Mouse (Mus musculus): ENCODE measurements around the gene Rnase12. TPM values are rescaled to one million over a fixed set of nuclear protein-coding genes. Genes with fewer than 3 reads are reported as not detected.

Rnase12 gene
- polyA plus RNA-seq, 1 experiment: not detected

DNA sequence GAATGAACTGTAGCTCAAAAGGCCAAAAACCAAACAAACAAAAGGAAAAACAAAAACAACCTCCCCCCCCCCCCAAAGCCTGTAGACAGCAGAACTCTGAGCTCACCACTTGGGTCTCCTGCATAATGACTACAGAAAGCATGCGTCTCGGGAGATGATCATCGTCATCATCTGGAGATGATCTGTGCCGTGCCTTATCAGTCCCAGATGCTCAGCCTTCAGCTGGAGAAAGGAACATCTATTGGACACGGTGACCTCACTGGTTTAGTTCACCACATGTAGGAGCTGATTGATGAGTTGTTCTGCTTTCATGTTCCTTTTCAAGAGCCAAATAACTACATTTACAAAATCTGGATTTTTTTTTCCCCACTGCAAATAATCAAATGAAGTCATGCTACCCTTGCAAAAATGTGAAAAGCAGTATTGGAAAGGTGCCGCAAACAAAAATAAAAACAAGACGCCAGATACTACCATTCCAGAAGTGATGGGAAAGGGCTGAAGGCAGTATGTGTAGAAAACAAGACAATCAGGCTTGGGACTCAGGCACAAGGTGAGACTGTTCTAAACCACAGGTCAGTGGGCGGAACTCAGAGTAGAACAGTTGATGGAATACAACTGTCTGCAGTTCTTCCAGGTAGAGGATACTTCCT, 50.2 kb downstream of the Rnase12 start, which contains the start of gene Rnase10:
Gene Rnase10, plus strand, starts transcription at position 600 of the 650 bp plus-strand sequence.
- WGBS: 89% methylated on average over 8 of the region's 8 CpGs
- no peaks in the 10 kb centered on the region for H3K4me1 ChIP-seq (ENCODE audit: control insufficient read depth, insufficient read depth, low read length)
- H3K27me3 ChIP-seq (ENCODE audit: control insufficient read depth, insufficient read depth, low read length): no peaks in the 10 kb centered on the region
- no peak for TF ChIP-seq CTCF (IDR thresholded peaks at IDR 0.05; ENCODE audit: borderline replicate concordance, insufficient read depth, low read depth, low read length)
- no peak for TF ChIP-seq POLR2A (IDR thresholded peaks at IDR 0.05; ENCODE audit: borderline replicate concordance, insufficient read depth, low read length)
- no peak for DNase-seq
- no peak within 1 kb of the TSS for H3K27ac ChIP-seq (ENCODE audit: insufficient read depth, low read length)
- no peak within 1 kb of the TSS for H3K4me3 ChIP-seq (replicated peaks; ENCODE audit: insufficient read depth, low read depth, low read length)

Other genes starting within 250 kb of the Rnase12 start
- gene Ccnb1ip1, start 249.9 kb downstream of the Rnase12 start, polyA plus RNA-seq (2012; rRNA removed): not detected in 2 replicates
- 61.2 and 62.2 TPM in 2 replicates for gene Parp2, start 249.8 kb downstream of the Rnase12 start, polyA plus RNA-seq (2012; rRNA removed)
- gene Tep1, start 187.1 kb downstream of the Rnase12 start, polyA plus RNA-seq (2012; rRNA removed): 6.4 and 8.4 TPM in 2 replicates
- 34.1 and 35.4 TPM in 2 replicates for gene Klhl33, start 160.2 kb downstream of the Rnase12 start, polyA plus RNA-seq (2012; rRNA removed)
- 65.1 and 70.3 TPM in 2 replicates for gene Osgep, start 132.8 kb downstream of the Rnase12 start, polyA plus RNA-seq (2012; rRNA removed)
- gene Apex1, start 132.7 kb downstream of the Rnase12 start, polyA plus RNA-seq (2012; rRNA removed): 48.5 and 49.7 TPM in 2 replicates
- 204 and 212 TPM in 2 replicates for gene Pip4p1, start 126.8 kb downstream of the Rnase12 start, polyA plus RNA-seq (2012; rRNA removed)
- 21.0 and 25.1 TPM in 2 replicates for gene Pnp, start 126.6 kb downstream of the Rnase12 start, polyA plus RNA-seq (2012; rRNA removed)
- gene Gm49342, start 113.1 kb downstream of the Rnase12 start, polyA plus RNA-seq (2012; rRNA removed): 22.2 and 23.9 TPM in 2 replicates
- gene Pnp2, start 101.7 kb downstream of the Rnase12 start, polyA plus RNA-seq (2012; rRNA removed): 0.98 and 1.0 TPM in 2 replicates
- gene Rnase10, start 49.9 kb downstream of the Rnase12 start, polyA plus RNA-seq (2012; rRNA removed): not detected in 2 replicates
- not detected in 2 replicates for gene Rnase9, start 15.8 kb downstream of the Rnase12 start, polyA plus RNA-seq (2012; rRNA removed)
- not detected in 2 replicates for gene Rnase11, start 7.5 kb downstream of the Rnase12 start, polyA plus RNA-seq (2012; rRNA removed)
- gene Olfr750, start 16.8 kb upstream of the Rnase12 start, polyA plus RNA-seq (2012; rRNA removed): not detected in 2 replicates
- 11.5 and 12.4 TPM in 2 replicates for gene Rnase4, start 33.4 kb upstream of the Rnase12 start, polyA plus RNA-seq (2012; rRNA removed)
- 2.9 TPM in 2 replicates for gene Ang, start 33.5 kb upstream of the Rnase12 start, polyA plus RNA-seq (2012; rRNA removed)
- not detected in 2 replicates for gene Eddm3b, start 56.8 kb upstream of the Rnase12 start, polyA plus RNA-seq (2012; rRNA removed)
- 0.61 and 0.81 TPM in 2 replicates for gene Rnase6, start 66.2 kb upstream of the Rnase12 start, polyA plus RNA-seq (2012; rRNA removed)
- gene Rnase1, start 89.1 kb upstream of the Rnase12 start, polyA plus RNA-seq (2012; rRNA removed): 3.3 and 4.1 TPM in 2 replicates
- gene Rnase2b, start 104.6 kb upstream of the Rnase12 start, polyA plus RNA-seq (2012; rRNA removed): not detected in 2 replicates
- gene Ang2, start 141.5 kb upstream of the Rnase12 start, polyA plus RNA-seq (2012; rRNA removed): not detected in 2 replicates
- not detected in 2 replicates for gene Ear14, start 145.7 kb upstream of the Rnase12 start, polyA plus RNA-seq (2012; rRNA removed)
- gene Rnase2a, start 198.5 kb upstream of the Rnase12 start, polyA plus RNA-seq (2012; rRNA removed): not detected in 2 replicates